Mouse (Mus musculus) lung, postnatal 4 days (tissue): ENCODE data around the gene Fam169a.
A peak's percentile ranks its signal among the peaks of the same experiment; 100 is the strongest.
"Not testable (repeated sequence)": the region's sequence is repeated elsewhere in the genome, so short reads cannot be mapped to it uniquely, and the experiment has no call there.

Source experiments
- DNase-seq, 2 experiments: peaks; one replicate each; pipeline ENCODE4 v3.0.0; 2021

Fam169a gene

DNA sequence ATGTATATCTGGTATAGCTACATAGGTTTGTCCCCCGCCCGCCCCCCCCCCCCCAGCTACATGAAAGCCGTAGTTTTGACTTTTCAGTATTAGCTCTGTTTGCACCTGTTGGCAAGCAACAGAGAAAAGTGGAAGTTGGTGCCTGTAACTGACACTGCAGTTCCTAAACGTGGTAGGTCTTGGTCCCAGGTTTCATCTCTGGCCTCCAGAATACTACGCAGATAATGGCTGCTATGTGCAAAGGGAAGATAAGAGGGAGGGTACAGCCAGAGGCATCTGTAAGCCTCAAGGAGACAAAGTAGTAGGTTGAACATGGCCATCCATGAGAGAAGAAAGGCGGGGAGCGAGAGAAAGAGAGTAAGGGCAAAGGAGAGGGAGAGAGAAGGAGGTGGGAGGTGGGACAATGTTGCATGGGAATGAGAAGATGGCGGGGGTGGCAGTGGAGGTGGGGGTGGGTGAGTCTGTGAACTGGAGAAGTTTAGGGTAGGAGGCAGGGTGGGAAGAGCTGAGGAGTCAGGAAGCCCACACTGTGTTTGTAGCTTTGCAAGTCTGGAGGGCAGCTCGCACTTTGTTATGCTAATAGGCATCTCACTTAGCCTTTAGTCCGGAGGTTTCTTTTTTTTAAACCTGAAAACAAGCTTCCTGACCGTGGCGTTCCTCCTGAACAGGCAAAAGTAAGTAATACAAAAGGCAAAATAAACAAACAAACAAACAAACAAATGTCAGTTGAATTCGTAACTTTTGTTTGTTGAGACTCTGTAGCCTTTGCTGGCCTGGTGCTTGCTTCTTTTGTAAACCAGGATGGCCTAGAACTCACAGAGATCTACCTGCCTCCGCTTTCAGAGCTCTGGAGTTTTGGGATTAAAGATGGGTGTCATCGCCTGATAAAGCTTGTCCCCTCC lies at the start of gene Fam169a:
TSS of gene Fam169a (plus strand) at position 638 of the 902 bp plus-strand sequence.
- no peak for DNase-seq

DNA sequence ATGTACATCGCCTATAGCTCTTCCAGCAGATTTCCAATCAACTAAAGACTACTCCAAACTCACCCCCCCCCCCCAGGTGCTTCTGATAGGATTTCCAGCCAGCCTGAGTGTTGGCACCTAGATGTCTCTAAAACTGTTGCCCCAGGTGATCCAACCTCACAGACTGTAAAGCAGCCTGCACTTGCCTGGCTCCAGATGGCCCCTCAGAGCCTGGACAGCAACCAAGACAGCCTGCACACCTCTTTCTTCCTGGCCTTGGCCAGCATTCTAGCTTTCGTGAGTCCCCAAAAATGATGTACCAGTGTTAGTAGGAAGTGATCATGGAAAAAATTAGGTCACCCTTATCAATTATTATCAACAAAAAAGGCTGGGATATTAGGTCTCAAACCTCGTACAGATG lies 49.4 kb upstream of the Fam169a start:
- no peak for DNase-seq

DNA sequence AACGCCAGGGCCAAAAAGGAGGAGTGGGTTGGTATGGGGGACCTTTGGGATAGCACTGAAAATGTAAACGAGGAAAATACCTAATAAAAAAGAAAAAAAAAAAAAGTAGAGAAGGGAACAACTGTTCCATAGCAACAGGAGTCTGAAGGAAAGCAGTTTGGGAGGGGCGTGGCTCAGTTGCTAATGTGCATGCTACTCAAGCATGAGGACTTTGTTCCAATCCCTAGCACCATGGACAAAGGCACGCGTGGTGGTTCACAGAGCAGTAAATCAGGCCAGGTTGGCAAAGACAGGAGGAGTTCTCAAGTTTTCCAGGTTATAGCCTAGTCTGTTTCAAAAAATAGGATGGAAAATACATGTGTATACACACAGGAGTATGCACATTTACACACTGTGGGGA lies 47.0 kb upstream of the Fam169a start:
- no peak for DNase-seq

DNA sequence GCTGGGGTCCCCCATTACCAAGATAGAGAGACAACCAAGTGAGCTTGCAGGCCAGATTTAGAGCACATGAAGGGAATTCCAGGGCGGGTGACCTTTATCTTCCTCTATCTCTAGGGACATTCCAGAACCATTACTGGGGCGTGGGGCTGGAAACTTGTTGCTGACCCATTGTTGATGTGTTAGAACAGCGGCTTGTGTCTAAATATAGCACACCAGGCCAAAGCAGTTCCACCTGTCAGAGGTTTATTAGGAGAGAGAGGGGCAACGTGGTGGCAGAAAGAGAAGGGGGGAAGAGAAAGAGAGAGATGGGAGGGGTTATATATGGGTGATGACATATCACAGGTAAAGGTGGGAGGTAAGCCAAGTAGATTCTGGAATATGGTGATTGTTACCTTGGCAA lies 45.2 kb upstream of the Fam169a start:
- no peak for DNase-seq

DNA sequence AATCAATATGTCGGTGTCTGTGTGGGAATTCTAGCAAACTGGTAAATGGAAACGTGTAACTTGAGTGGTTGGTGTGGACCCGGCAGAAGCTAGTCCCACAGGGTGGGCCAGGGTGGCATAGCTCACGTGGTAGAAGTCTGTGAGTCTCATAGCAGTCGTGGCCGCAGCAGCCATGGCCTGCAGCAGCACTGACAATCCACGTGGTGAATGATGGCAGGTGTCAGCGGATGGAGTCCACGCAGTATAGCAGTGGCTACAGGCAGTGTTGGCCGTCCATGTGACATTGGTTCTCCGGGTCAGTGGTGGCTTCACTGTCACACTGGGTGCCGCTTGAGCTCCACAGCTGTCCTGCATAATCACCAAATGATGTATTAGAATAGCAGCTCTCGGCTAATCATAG lies 37.0 kb upstream of the Fam169a start:
- no peak for DNase-seq

DNA sequence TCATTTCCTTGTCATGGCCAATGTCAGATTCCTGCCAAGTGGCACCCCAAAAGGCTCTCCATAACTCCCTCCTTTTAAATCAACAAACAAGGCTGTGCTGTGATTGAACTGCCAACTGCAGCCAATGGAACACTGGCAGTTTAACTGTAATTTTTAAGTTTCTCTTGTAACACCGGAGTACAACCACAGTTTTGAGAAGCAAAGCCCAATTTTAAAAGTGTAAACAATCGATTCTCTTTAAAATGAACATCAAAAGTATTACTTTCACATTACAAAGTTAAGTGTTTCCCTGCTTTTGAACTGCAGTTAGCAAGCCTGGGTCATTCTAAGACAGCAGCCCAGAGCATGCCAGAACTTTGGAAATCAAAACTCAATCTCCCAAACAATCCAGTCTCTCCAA lies 32.8 kb upstream of the Fam169a start, which contains the start of gene 1700029F12Rik:
TSS of gene 1700029F12Rik (minus strand) at position 101 of the 400 bp plus-strand sequence.
- no peak for DNase-seq

DNA sequence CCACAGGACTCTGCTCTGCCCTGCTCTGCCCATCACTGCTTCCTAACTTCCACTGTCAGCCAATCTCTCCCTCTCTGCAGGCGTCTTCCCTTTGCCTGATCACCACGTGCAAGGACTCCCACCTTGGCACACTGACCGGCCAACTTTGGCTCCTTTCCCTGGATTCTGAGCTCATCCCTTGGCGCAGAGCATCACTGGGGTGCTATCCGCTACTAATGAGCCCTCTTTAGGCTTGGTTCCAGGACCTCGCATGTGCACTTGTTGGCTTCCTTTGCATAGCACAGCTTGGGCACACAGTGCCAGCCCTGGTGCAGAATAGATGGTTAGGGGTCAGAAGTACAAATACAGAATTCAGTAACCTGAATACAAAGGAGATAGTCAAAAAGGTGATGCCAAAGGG lies 15.9 kb upstream of the Fam169a start:
- DNase-seq: peak; percentile 40 to 62

DNA sequence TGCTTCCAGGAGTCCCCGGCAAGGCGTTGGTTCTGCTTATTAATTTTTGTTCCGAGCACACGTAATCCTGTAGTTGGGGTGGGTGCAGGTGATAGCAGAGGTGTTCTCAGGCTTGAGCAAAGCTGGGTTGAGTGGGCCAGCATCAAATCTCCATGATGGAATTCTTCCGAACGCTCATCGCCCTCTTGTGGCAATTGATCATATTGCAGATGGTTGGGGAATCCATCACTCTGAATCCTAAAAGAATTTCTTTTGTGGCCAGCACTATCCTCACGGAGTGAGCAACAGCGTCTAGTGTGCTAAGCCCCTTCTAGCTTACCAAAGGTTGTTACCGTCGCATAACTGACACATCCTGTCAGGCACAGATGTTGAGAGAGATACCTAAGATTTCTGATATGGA lies 14.4 kb upstream of the Fam169a start:
- peak in 1 of 2 experiments; percentile 70 for DNase-seq

DNA sequence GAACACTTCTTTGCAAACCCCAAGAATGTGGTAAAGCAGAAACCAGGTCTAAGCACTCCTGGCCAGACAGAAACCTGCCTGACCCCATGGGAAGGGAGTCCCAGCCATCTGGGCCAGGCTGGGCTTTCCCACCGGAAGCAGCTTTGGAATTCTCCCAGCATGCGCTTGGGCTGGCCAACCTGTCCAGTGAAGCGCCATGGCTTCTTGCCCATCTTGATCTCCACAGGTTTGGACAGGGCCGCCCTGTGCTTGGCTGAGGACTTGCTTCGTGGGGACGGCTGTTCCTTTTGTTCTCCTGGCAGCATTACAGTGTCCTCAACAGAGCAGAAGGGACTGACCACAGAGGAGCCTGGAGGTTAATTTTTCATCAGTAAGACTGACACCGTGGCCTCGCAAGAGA lies 13.2 kb upstream of the Fam169a start:
- DNase-seq: peak; percentile 20 to 58

DNA sequence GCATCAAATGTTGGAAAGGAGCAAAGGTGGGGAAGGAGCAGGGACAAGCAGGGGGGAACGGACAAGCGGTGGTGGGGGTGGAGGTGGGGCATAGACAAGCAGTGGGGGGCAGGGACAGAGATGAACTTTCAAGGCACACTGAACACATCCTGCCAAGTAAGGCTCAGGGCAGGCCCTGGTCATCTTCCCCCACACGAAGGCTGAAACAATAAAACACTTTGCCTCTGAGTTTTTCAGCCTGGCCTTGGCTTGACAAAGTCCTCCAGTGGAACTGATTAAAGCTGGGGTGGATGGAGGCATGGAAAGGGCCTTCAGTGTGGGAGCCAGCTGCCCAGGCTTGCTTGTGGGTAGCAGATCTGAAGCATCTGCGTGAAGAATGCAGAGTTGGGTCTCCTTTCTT lies 9.3 kb upstream of the Fam169a start:
- no peak for DNase-seq

DNA sequence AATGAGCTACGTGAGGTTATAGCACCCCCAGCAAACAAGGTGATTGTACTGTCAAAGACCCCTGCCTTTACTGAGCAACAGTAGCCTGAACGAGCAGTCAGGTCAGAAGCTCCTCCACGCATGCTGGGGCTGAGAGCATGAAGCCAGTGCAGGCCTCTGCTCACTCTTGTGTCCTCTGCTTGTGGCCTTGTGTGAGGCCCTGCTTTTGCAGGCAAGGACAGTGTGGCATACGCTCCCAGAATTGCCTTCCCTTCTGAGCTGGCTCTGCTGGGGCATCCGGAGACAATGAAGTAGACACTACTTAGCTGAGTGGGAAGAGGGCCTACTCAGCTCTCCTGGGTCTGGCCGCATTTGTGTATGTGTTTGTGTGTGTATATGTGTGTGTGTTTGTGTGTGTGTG lies 7.3 kb upstream of the Fam169a start:
- no peak for DNase-seq

DNA sequence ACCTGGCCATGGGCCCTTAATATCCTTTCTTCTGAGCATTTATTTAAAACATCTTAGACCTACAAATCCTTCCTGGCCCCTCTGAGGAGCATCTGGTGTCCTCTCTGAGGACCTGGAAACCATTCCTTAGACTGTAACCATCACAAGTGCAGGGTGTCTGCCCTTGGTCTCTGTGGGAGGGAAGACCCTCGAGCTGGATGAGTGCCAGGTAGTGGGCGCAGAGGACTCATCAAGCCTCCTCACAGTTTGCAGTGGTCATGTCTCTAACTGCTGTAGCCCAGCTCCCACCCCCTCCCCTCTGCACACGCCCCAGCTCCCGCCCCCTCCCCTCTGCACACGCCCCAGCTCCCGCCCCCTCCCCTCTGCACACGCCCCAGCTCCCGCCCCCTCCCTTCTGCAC lies 6.8 kb upstream of the Fam169a start:
- DNase-seq: no peak

DNA sequence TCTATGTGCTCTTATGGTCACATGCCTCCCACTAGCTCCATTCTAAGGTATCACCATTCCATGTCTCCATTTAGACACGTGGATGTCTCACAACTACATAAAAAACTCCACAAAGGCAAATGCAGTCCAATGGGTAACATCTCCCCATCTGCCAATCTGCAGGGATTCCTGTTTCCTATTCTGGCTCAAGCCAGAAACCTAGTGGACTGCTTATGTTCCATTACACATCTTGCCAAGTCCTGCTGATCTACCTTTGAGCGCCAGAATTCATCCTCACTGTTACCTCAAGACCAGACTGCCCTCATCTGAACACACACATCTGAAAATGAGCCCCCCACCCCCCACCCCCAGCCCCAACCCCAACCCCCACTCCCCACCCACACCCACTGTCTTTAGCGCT lies 4.9 kb upstream of the Fam169a start:
- no peak for DNase-seq

DNA sequence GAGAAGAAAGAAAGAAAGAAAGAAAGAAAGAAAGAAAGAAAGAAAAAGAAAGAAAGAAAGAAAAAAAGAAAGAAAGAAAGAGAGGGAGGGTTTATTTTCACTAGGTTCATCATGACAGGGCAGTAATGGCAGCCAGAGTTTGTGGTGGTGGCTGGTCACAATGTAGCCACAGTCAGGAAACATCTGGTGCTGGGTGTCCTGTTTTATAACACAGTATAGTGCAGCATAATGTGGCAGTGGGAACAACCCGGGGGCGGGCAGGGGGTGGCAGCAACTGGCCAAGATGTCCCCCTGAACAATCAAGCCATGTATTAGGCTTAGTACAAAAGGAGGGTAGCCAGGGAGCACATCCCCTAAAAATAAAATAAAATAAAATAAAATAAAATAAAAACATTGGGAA lies 3.7 kb upstream of the Fam169a start:
- DNase-seq: no peak

DNA sequence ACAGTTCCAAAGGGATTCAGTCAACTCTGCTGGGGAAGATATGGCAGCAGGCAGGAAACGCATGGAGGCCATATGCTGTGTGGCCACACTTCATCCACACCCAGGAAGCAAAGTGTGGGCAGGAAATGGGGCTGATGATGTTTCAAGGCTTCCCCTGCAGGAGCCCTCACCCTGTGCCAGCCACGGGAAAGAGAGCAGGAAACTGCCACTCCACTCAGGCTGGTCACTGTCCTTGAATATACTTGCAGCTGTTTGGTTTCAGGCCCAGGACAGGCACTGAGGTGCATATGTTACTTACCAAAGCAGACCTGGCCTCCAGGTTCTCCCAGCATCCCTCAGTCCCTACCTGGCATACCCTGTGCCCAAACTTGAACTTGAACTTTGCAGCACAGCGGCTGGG lies 2.7 kb upstream of the Fam169a start:
- no peak for DNase-seq

DNA sequence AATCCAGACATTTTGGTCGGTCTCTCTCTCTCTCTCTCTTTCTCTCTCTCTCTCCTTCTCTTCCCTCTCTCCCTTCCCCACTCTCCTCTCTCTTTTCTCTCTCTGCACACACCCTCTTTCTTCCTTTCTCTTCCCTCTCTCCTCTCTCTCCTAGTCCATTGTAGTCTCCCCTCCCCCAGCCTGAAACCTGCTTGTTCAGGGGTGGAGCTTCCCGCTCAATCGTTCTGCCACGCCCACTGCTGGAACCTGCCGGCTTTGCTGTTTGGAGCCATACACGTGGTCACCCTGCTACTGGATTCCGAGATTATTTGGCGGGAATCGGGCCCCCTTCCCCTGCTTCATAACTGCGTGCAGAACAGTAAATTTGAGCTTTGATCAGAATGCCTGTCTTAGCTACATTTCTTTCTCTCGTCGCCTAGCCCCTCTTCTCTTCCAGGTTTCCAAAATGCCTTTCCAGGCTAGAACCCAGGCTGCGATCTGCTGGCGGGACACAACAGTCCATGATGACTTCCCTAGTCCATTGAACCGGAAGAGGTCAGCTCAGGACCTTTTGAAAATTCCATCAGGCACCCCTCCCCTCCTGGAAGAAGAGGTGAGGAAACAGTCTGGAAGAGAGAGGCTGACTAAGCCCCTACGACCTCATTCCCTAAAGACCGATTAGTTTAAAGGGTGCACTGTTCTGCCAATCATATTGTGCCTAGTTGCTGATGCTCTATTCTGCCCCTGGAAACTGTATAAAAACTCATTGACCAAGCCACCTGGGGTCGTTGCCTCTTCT lies 2.1 kb upstream of the Fam169a start:
- not testable (repeated sequence) for DNase-seq

DNA sequence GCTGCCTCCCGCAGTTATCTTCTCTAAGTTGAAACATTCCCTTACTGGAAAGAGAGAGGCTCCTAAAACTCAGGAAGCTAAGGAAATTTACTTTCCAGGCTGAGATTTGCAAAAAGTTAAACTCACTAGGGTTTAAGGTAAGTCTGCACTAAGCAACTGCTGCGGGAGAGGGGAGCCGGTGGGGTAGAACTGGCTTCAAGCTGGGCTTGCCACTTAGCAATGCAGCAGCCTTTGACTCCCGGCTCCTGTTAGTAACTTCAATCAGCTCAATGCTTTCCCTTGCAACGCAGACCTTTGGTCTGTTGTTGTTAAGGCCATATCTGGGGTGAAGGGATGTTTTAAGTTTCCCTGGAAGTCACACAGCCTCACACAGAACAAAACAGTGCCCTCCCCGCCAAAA lies 605 bp downstream of the Fam169a start:
- DNase-seq: no peak

DNA sequence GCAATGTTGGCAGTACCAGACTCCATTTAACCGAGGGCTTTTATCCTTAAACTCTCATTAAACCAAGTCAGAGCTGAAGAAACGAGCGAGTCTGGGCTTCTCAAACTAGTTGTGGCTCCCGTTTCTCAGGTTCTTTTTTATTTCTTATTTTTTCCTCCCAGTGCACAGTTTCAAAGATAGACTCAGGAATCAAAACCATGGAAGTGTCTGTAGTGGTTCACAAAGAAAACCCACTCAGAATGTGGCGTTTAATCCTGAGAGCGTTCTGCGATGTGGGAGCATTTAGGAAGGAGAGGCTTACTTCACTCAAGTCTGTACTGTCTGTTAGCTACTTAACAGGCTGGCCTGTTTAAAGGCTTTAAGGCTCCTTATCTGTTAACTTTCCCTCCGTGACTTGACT lies 1.1 kb downstream of the Fam169a start:
- DNase-seq: no peak

DNA sequence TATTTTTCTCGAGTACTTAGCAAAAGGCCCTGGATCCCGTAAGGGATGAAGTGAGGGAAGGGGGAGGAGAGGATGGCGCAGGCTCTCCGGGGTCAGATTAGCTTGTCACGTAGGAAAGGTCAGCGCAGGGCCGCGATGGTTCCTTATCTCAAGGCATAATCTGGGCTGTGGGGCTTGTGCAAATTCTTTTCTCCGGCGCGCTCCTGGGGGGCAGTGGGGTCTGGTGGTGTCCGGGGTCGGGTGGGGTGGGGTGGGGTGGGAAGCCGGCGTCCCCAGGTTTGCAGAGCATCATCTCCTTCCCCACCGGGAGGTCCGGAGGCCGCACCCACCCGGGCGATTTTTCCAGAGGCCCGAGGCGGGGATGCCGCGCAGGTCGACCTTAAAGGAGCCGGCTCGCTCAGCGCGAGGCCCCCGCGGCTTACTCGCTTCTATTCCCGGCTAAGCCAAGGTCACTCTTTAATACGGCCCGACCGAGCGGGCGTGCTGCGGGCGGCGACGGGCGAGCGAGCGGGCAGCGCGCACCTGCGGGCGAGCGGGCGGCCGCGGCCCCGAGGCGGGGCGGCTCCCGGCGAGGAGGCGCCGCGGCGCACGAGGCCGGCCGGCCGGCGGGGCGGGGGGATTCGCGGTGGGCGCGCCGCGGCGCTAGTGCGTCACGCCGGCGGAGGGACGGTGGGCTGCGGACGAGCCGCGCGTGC lies 4.0 kb downstream of the Fam169a start:
- no peak for DNase-seq

DNA sequence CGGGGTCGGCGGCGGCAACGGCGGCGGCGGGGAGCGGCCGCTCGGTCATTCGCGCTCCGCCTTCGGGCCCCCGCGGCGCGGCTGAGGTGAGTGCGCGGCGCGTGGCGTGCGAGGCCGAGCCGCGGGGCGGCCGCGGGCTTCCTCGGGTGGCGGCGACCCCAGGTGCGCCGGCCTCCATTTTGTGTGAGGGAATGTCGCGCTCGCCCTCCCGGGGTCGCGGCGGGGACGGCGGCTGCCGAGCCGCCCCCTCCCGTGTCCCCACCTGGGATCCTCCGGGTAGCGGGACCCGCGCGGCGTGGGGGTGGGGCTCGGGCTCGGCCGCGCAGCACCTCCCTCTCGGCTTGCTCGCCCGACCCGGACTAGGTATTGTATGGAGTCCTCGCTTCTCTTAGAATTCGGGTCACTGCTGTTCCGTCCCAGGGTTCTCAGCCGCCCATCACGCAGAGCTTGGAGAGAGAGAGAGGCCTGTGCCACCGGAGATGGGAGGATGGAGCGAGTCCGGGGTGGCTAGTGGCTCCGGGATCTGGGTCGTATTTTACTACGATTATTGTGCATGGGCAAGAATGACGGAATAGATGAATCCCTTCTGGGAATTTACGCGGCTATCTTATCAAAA lies 4.6 kb downstream of the Fam169a start:
- DNase-seq: no peak

DNA sequence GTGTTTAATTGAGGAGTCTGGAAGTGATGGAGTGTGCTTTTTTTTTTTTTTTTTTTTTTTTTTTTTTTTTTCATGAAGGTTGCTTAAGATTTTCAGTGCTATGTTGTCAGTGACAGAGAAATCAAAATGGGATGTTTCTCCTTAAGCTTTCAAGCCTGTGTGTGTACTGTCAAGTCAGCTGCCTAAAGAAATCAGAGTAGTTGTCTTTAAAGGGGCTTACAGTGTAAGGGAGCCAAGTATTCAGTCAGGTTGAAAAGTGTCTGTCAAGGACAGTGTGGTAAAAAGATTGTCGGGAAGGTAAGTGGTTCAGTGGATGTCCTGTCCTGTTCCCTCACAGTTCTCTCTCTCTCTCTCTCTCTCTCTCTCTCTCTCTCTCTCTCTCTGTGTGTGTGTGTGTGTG lies 6.4 kb downstream of the Fam169a start:
- no peak for DNase-seq

DNA sequence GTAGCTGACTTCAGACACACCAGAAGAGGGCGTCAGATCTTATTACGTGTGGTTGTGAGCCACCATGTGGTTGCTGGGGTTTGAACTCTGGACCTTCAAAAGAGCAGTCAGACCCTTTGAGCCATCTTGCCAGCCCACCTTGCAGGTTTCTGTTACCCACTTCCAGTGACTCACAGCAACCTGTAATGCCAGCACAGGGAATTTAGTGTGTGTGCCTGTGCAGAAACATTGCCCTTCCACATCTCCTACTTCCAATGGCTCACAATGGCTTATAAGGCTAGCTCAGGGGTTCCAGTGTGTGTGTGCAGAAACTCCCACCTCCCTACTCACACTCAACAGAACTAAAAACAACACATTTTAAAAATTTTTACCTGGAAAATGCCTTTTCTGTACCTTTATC lies 10.5 kb downstream of the Fam169a start:
- DNase-seq: no peak

DNA sequence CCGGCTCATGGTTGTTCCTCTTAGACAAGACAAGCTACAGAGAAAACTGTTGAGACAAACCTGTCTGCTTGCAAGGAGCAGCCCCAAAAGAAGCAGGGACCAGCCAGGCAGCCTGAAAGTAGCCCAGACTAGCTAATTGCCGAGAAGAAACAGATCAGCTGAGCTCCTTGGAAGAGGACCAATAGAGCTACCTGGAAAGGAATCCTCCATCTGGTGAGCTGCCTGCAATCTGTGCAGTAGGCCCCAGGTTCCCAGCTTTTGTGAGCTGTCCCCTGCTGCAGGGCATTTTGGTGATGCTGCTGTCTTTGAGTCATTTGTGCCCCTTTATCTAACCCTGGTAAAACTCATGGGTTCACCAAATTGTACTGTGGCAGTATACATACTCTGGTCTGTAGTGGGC lies 13.1 kb downstream of the Fam169a start:
- DNase-seq: no peak
